Mouse (Mus musculus) hindbrain, embryonic 12.5 days (tissue): ENCODE measurements around the gene Spock1. TPM values are rescaled to one million over a fixed set of nuclear protein-coding genes. Genes with fewer than 3 reads are reported as not detected.

Experiments
- ATAC-seq: fragments of 200-750 bp; cut with Nextera tagmentation; 2 replicates; pipeline ENCODE4 v1.8.0; 2017; ENCODE audit warnings: moderate TSS enrichment; ENCODE audit not compliant: low FRiP score
- H3K27ac ChIP-seq: fragments of 300-500 bp; sonication (generic); 2 replicates; pipeline ENCODE4 v1.5.1; 2016; ENCODE audit warnings: mild to moderate bottlenecking
- H3K27me3 ChIP-seq: fragments of 300-500 bp; sonication (generic); 2 replicates; pipeline ENCODE4 v1.6.1; 2016; ENCODE audit warnings: mild to moderate bottlenecking
- H3K36me3 ChIP-seq: fragments of 300-500 bp; sonication (generic); 2 replicates; pipeline ENCODE4 v1.6.1; 2016; ENCODE audit warnings: mild to moderate bottlenecking
- H3K4me1 ChIP-seq: fragments of 300-500 bp; sonication (generic); 2 replicates; pipeline ENCODE4 v1.6.1; 2016
- H3K4me2 ChIP-seq: fragments of 300-500 bp; sonication (generic); replicated peaks from 2 replicates; pipeline ENCODE4 v1.6.1; 2016; ENCODE audit warnings: mild to moderate bottlenecking
- H3K4me3 ChIP-seq: fragments of 300-500 bp; sonication (generic); 2 replicates; pipeline ENCODE4 v1.5.1; 2016; ENCODE audit warnings: mild to moderate bottlenecking
- H3K9ac ChIP-seq: fragments of 300-500 bp; sonication (generic); 2 replicates; pipeline ENCODE4 v1.6.1; 2016; ENCODE audit warnings: mild to moderate bottlenecking, moderate library complexity
- H3K9me3 ChIP-seq: fragments of 300-500 bp; sonication (generic); replicated peaks from 2 replicates; pipeline ENCODE4 v1.6.1; 2016; ENCODE audit warnings: mild to moderate bottlenecking
- WGBS: fragments of 180-500 bp; shearing (Covaris S2); methylation state at CpG from one replicate; pipeline ENCODE4 v1.1.7; 2016; 5-methylcytosine and 5-hydroxymethylcytosine counted together
- polyA plus RNA-seq: library from polyadenylated mRNA; unstranded; fragments of >200 nt; fragmentation: Nextera tagmentation; extraction: Ambion mirVana; gene quantifications from 2 replicates; pipeline ENCODE4 v1.2.1, GENCODE M21; 2016

Spock1 gene
- polyA plus RNA-seq, 1 experiment from 2014 or later: 31.2 TPM

GRCm38 (mm10) chr13:57911171-57911570 is 3.0 kb upstream of the Spock1 start:
- WGBS: 82% methylated on average over 9 of the region's 9 CpGs
- no peak for ATAC-seq
- H3K4me2 ChIP-seq: no peak overlapping the region

GRCm38 (mm10) chr13:57907428-57908265 is 485 bp downstream of the Spock1 start:
- no peaks in the 10 kb centered on the region for H3K36me3 ChIP-seq
- H3K4me3 ChIP-seq: peak overlapping the region; percentile 56
- H3K27me3 ChIP-seq: peaks cover 30% of the 10 kb centered on the region
- peak overlapping the region; percentile 17; the same call in 1 of the 2 replicates for H3K27ac ChIP-seq
- H3K4me2 ChIP-seq: peak overlapping the region; percentile 76
- ATAC-seq: peak; percentile 81
- peak overlapping the region; percentile 80 for H3K9ac ChIP-seq
- no peaks in the 10 kb centered on the region for H3K9me3 ChIP-seq
- peaks cover 7% of the 10 kb centered on the region for H3K4me1 ChIP-seq
- WGBS: under 1% methylated on average over 60 of the region's 60 CpGs

More at GRCm38 (mm10) chr13:57911171-57911570, 3.0 kb upstream of the Spock1 start:
- peaks cover 25% of the 10 kb centered on the region for H3K27me3 ChIP-seq
- no peak overlapping the region for H3K27ac ChIP-seq
- no peaks in the 10 kb centered on the region for H3K36me3 ChIP-seq
- no peak overlapping the region for H3K9ac ChIP-seq
- no peak overlapping the region for H3K4me3 ChIP-seq
- no peaks in the 10 kb centered on the region for H3K9me3 ChIP-seq
- peaks cover 7% of the 10 kb centered on the region for H3K4me1 ChIP-seq

GRCm38 (mm10) chr13:57894597-57894996 is 13.5 kb downstream of the Spock1 start:
- no peak overlapping the region for H3K4me3 ChIP-seq
- H3K9me3 ChIP-seq: peaks cover 4% of the 10 kb centered on the region; the same call in 1 of the 2 replicates
- H3K4me1 ChIP-seq: peaks cover 7% of the 10 kb centered on the region
- no peaks in the 10 kb centered on the region for H3K27me3 ChIP-seq
- H3K9ac ChIP-seq: no peak overlapping the region
- 59% methylated on average over 8 of the region's 8 CpGs for WGBS
- H3K27ac ChIP-seq: no peak overlapping the region
- no peaks in the 10 kb centered on the region for H3K36me3 ChIP-seq
- no peak overlapping the region for H3K4me2 ChIP-seq
- ATAC-seq: no peak

- Histone ChIP-seq H3K4me2 (0 out of 2 replicates have a peak overlapping the region, but pooled peaks have one; percentile 8), H3K27ac (peak overlapping the region; percentile 60)
These were observed 18.4 kb downstream of the Spock1 start for GRCm38 (mm10) chr13:57889708-57890107.

GRCm38 (mm10) chr13:57889050-57889449 is 19.1 kb downstream of the Spock1 start:
- Histone ChIP-seq H3K27me3 (no peaks in the 10 kb centered on the region), H3K9me3 (no peaks in the 10 kb centered on the region), H3K4me1 (peaks cover 12% of the 10 kb centered on the region), H3K4me3 (no peak overlapping the region), H3K27ac (no peak overlapping the region), H3K9ac (no peak overlapping the region), H3K4me2 (0 out of 2 replicates have a peak overlapping the region, but pooled peaks have one; percentile 8), H3K36me3 (no peaks in the 10 kb centered on the region)
- no peak; the same call in 1 of the 2 replicates for ATAC-seq
- 8% methylated on average over 6 of the region's 6 CpGs for WGBS

More at GRCm38 (mm10) chr13:57889708-57890107, 18.4 kb downstream of the Spock1 start:
- Histone ChIP-seq H3K4me1 (peaks cover 15% of the 10 kb centered on the region), H3K9me3 (no peaks in the 10 kb centered on the region), H3K9ac (no peak overlapping the region), H3K36me3 (no peaks in the 10 kb centered on the region), H3K4me3 (no peak overlapping the region), H3K27me3 (no peaks in the 10 kb centered on the region)
- ATAC-seq: no peak
- WGBS: 55% methylated on average over 9 of the region's 9 CpGs

- Histone ChIP-seq H3K9me3 (no peaks in the 10 kb centered on the region), H3K27ac (no peak overlapping the region), H3K4me2 (no peak overlapping the region), H3K9ac (no peak overlapping the region), H3K27me3 (no peaks in the 10 kb centered on the region), H3K36me3 (no peaks in the 10 kb centered on the region), H3K4me3 (no peak overlapping the region), H3K4me1 (peaks cover 11% of the 10 kb centered on the region; the same call in 1 of the 2 replicates)
- WGBS: 53% methylated on average over 4 of the region's 4 CpGs
- no peak for ATAC-seq
These were observed 28.3 kb downstream of the Spock1 start for GRCm38 (mm10) chr13:57879817-57880216.

GRCm38 (mm10) chr13:57878797-57879196 is 29.3 kb downstream of the Spock1 start:
- H3K4me3 ChIP-seq: no peak overlapping the region
- ATAC-seq: no peak
- H3K4me1 ChIP-seq: peaks cover 11% of the 10 kb centered on the region; the same call in 1 of the 2 replicates
- H3K9ac ChIP-seq: no peak overlapping the region
- 89% methylated on average over 11 of the region's 11 CpGs for WGBS
- no peaks in the 10 kb centered on the region for H3K27me3 ChIP-seq
- no peak overlapping the region for H3K4me2 ChIP-seq
- H3K9me3 ChIP-seq: no peaks in the 10 kb centered on the region
- H3K36me3 ChIP-seq: no peaks in the 10 kb centered on the region
- no peak overlapping the region for H3K27ac ChIP-seq

- no peaks in the 10 kb centered on the region for H3K27me3 ChIP-seq
- no peak overlapping the region for H3K4me3 ChIP-seq
- H3K36me3 ChIP-seq: no peaks in the 10 kb centered on the region
- no peak overlapping the region for H3K9ac ChIP-seq
- no peak overlapping the region for H3K27ac ChIP-seq
- no peak for ATAC-seq
- H3K4me2 ChIP-seq: no peak overlapping the region
- peaks cover 11% of the 10 kb centered on the region; the same call in 1 of the 2 replicates for H3K4me1 ChIP-seq
- WGBS: 68% methylated on average over 10 of the region's 10 CpGs
- H3K9me3 ChIP-seq: no peaks in the 10 kb centered on the region
These were observed 30.4 kb downstream of the Spock1 start for GRCm38 (mm10) chr13:57877782-57878181.

GRCm38 (mm10) chr13:57876966-57877365 is 31.2 kb downstream of the Spock1 start:
- H3K27me3 ChIP-seq: no peaks in the 10 kb centered on the region
- no peak overlapping the region for H3K4me3 ChIP-seq
- peaks cover 11% of the 10 kb centered on the region; the same call in 1 of the 2 replicates for H3K4me1 ChIP-seq
- H3K27ac ChIP-seq: no peak overlapping the region
- no peak for ATAC-seq
- H3K9me3 ChIP-seq: no peaks in the 10 kb centered on the region
- H3K4me2 ChIP-seq: no peak overlapping the region
- 71% methylated on average over 5 of the region's 5 CpGs for WGBS
- no peaks in the 10 kb centered on the region for H3K36me3 ChIP-seq
- H3K9ac ChIP-seq: no peak overlapping the region

GRCm38 (mm10) chr13:57870058-57870457 is 38.1 kb downstream of the Spock1 start:
- 87% methylated on average over 4 of the region's 4 CpGs for WGBS

GRCm38 (mm10) chr13:57867586-57867985 is 40.5 kb downstream of the Spock1 start:
- WGBS: 65% methylated on average over 7 of the region's 7 CpGs
- no peak overlapping the region for H3K9ac ChIP-seq
- no peaks in the 10 kb centered on the region for H3K27me3 ChIP-seq
- H3K9me3 ChIP-seq: no peaks in the 10 kb centered on the region
- H3K4me2 ChIP-seq: no peak overlapping the region
- H3K27ac ChIP-seq: no peak overlapping the region
- H3K4me1 ChIP-seq: no peaks in the 10 kb centered on the region; the same call in 1 of the 2 replicates
- no peak overlapping the region for H3K4me3 ChIP-seq
- H3K36me3 ChIP-seq: no peaks in the 10 kb centered on the region
- ATAC-seq: no peak

More at GRCm38 (mm10) chr13:57870058-57870457, 38.1 kb downstream of the Spock1 start:
- Histone ChIP-seq H3K36me3 (no peaks in the 10 kb centered on the region), H3K9me3 (no peaks in the 10 kb centered on the region), H3K9ac (no peak overlapping the region), H3K27me3 (no peaks in the 10 kb centered on the region), H3K4me3 (no peak overlapping the region), H3K4me1 (no peaks in the 10 kb centered on the region), H3K27ac (no peak overlapping the region), H3K4me2 (no peak overlapping the region)
- no peak for ATAC-seq

GRCm38 (mm10) chr13:57865029-57865428 is 43.1 kb downstream of the Spock1 start:
- Histone ChIP-seq H3K36me3 (no peaks in the 10 kb centered on the region), H3K27me3 (no peaks in the 10 kb centered on the region), H3K4me2 (no peak overlapping the region), H3K9ac (no peak overlapping the region), H3K4me1 (no peaks in the 10 kb centered on the region; the same call in 1 of the 2 replicates), H3K4me3 (no peak overlapping the region), H3K9me3 (no peaks in the 10 kb centered on the region), H3K27ac (no peak overlapping the region)
- WGBS: 85% methylated on average over 4 of the region's 4 CpGs
- no peak for ATAC-seq
